Mouse (Mus musculus): ENCODE measurements around the gene Sh2d6. TPM values are rescaled to one million over a fixed set of nuclear protein-coding genes. Genes with fewer than 3 reads are reported as not detected.

Sh2d6 gene
- total RNA-seq, 2 experiments from 2014 or later, result 0.28 to 0.94 TPM

- intact Hi-C loops (cut with DNase I), result no loop called here
- DNase-seq (ENCODE audit: low spot score in 2 of 2), result peak; percentile 23 to 73
These were observed 46.1 kb downstream of the Sh2d6 start for GRCm38 (mm10) chr6:72475221-72475985.

GRCm38 (mm10) chr6:72473264-72474041 lies 48.1 kb downstream of the Sh2d6 start:
- intact Hi-C loops (cut with DNase I), result no loop called here

GRCm38 (mm10) chr6:72466171-72466570 lies 55.3 kb downstream of the Sh2d6 start:
- no peak for DNase-seq (ENCODE audit: low spot score in 2 of 2)
- intact Hi-C loops (cut with DNase I), result no loop called here

More at GRCm38 (mm10) chr6:72473264-72474041, 48.1 kb downstream of the Sh2d6 start:
- DNase-seq (ENCODE audit: low spot score in 2 of 2), result peak in 1 of 2 experiments; percentile 28

GRCm38 (mm10) chr6:72465361-72466157 lies 55.9 kb downstream of the Sh2d6 start:
- intact Hi-C loops (cut with DNase I), result no loop called here
- no peak for DNase-seq (ENCODE audit: low spot score in 2 of 2)

Other genes with a start within 250 kb of the Sh2d6 start
- gene Sftpb, start 217.1 kb downstream of the Sh2d6 start, total RNA-seq (2021), result not detected
- 10 to 100 TPM; 32.3 to 34.8 TPM for gene Usp39, start 176.5 kb downstream of the Sh2d6 start, total RNA-seq (2021)
- 10 to 100 TPM; 15.1 to 16.9 TPM for gene 0610030E20Rik, start 174.4 kb downstream of the Sh2d6 start, total RNA-seq (2021)
- 1 to 10 TPM; 7.9 to 8.7 TPM for gene Tmem150a, start 166.3 kb downstream of the Sh2d6 start, total RNA-seq (2021)
- 10 to 100 TPM; 69.9 to 71.1 TPM for gene Rnf181, start 154.8 kb downstream of the Sh2d6 start, total RNA-seq (2021)
- 1 to 10 TPM; 4.0 to 4.6 TPM for gene Vamp5, start 141.2 kb downstream of the Sh2d6 start, total RNA-seq (2021)
- gene Vamp8, start 131.0 kb downstream of the Sh2d6 start, total RNA-seq (2021), result 10 to 100 TPM; 10.5 to 12.7 TPM
- gene Ggcx, start 107.4 kb downstream of the Sh2d6 start, total RNA-seq (2021), result 10 to 100 TPM; 19.2 to 19.3 TPM
- gene Mat2a, start 82.1 kb downstream of the Sh2d6 start, total RNA-seq (2021), result 100 to 1,000 TPM; 168 to 176 TPM
- 1 to 10 TPM; 1.9 to 2.9 TPM for gene Capg, start 22.7 kb upstream of the Sh2d6 start, total RNA-seq (2021)
- 10 to 100 TPM; 18.0 to 18.3 TPM for gene Elmod3, start 76.7 kb upstream of the Sh2d6 start, total RNA-seq (2021)
- gene Retsat, start 76.8 kb upstream of the Sh2d6 start, total RNA-seq (2021), result 10 to 100 TPM; 46.2 to 60.5 TPM
- 10 to 100 TPM; 87.7 to 91.5 TPM for gene Tgoln1, start 95.3 kb upstream of the Sh2d6 start, total RNA-seq (2021)